Mouse (Mus musculus): ENCODE data around the gene Rhox10.
"Not testable (repeated sequence)": the region's sequence is repeated elsewhere in the genome, so short reads cannot be mapped to it uniquely, and the experiment has no call there.

Rhox10 gene

GRCm38 (mm10) chrX:38066175-38066574 lies at the start of gene Rhox10:
Rhox10 (plus strand) TSS chrX:38066475.
- no peak for DNase-seq

GRCm38 (mm10) chrX:38018597-38018996 lies 47.7 kb upstream of the Rhox10 start, which contains the start of gene Btg1-ps1:
Btg1-ps1 (minus strand) TSS chrX:38018815.
- not testable (repeated sequence) for DNase-seq

- no peak for DNase-seq
Measured at GRCm38 (mm10) chrX:38033841-38034240, 32.4 kb upstream of the Rhox10 start.

GRCm38 (mm10) chrX:38039666-38040065 lies 26.6 kb upstream of the Rhox10 start:
- no peak for DNase-seq

GRCm38 (mm10) chrX:38043014-38043413 lies 23.3 kb upstream of the Rhox10 start, which contains the start of gene Btg1-ps2:
Btg1-ps2 (minus strand) TSS chrX:38043114.
- DNase-seq: not testable (repeated sequence)

GRCm38 (mm10) chrX:38061544-38061943 lies 4.7 kb upstream of the Rhox10 start:
- DNase-seq: no peak

GRCm38 (mm10) chrX:38084226-38084625 lies 18.0 kb downstream of the Rhox10 start:
- peak; percentile 17 for DNase-seq

GRCm38 (mm10) chrX:38085041-38085440 lies 18.8 kb downstream of the Rhox10 start, which contains the start of gene Rhox11:
Rhox11 (minus strand) TSS chrX:38085141.
- DNase-seq: no peak

- no peak for DNase-seq
Measured at GRCm38 (mm10) chrX:38110807-38111206, 44.5 kb downstream of the Rhox10 start, which contains the start of gene Rhox12. Rhox12 (minus strand) TSS chrX:38110907.

GRCm38 (mm10) chrX:38120982-38121381 lies 54.7 kb downstream of the Rhox10 start, which contains the start of gene Rhox13:
Rhox13 (plus strand) TSS chrX:38121219.
- DNase-seq: no peak

Data from cerebellum, adult 9-11 months (tissue).